Mouse (Mus musculus) fibroblast of lung, adult 2 months (primary cell): ENCODE data around the gene Slc25a21.

Source experiments
- DNase-seq: peaks from one replicate; pipeline ENCODE4 v3.0.0-alpha.2; 2011; ENCODE audit warnings: low read depth

Slc25a21 gene

GRCm38 (mm10) chr12:56877796-56878195 lies 319.5 kb downstream of the Slc25a21 start:
- no peak for DNase-seq

GRCm38 (mm10) chr12:56876549-56876948 lies 320.7 kb downstream of the Slc25a21 start:
- DNase-seq: no peak

DNA sequence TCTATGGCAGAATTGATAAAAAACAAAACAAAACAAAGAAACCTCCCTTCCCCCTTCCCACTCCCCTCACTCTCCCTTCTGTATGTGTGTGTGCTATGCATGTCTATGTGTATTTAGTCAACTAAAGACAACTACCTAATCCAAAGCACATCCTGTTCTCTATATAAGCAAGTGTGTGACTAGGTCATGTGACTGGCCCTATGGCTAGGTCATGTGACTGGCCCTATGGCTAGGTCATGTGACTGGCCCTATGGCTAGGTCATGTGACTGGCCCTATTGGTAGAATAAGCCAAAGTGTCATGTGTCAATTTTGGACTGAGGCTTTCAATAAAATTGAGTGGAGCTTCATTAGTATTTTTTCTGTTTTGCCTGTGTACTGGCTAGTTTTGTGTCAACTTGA lies 324.1 kb downstream of the Slc25a21 start:
- no peak for DNase-seq

DNA sequence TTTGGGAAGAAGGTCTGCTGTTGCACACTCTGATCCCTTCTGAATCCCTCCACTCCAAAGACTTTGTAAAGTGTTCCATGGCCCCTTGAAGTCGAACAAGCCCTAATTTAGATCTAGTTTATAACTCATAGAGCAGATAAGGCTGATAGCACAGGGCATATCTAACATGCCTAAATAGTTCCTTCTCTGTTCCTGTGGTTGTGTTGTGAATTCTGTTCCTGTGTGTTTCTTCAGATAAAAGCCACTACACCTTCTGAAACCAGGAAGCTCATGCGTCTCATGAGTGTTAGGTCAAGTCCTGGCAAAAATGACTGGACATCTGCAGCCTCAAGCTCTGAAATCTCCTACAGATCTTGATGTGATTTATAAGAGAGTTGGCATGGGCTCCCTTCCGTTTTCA lies 326.7 kb downstream of the Slc25a21 start:
- DNase-seq: no peak

DNA sequence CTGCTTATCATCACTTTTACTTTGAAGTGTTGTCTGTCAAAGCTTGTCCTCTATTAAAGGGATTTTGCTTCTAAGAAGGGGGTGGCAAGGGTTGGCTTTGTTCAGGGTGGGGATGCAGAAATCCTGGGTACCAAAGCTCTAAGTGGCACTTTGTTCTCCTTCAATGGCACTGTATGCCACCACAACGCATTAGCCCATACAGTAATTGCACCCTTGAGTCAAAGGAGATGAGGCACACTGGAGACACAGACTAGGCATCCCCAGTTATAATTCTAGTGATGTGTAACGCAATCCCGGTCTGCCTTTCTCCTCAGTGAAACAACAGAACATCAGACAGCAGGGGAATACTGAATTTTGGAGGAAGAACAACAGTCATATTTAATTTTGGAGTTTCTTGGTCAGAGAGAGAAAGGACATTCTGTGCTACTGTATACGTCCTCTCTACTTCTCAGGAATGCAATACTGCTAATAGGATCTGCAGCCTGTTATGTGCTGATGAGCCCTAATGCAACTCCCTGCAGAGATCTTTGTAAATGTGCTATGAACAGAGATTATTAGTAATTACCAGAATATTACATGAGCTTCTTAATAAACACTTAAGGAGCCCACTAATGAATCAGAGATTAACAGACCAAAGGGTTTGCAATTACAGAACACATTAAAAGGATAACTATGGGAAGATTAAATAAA lies 333.3 kb downstream of the Slc25a21 start:
- DNase-seq: no peak

- DNase-seq: no peak
Observed at GRCm38 (mm10) chr12:56852679-56853078, 344.6 kb downstream of the Slc25a21 start.

GRCm38 (mm10) chr12:56851464-56851863 lies 345.8 kb downstream of the Slc25a21 start:
- no peak for DNase-seq

- no peak for DNase-seq
Observed at GRCm38 (mm10) chr12:56829945-56830344, 367.3 kb downstream of the Slc25a21 start.

GRCm38 (mm10) chr12:56829455-56829883 lies 367.8 kb downstream of the Slc25a21 start:
- DNase-seq: no peak

GRCm38 (mm10) chr12:56827808-56828384 lies 369.4 kb downstream of the Slc25a21 start:
- no peak for DNase-seq

GRCm38 (mm10) chr12:56824688-56825087 lies 372.6 kb downstream of the Slc25a21 start:
- DNase-seq: no peak

DNA sequence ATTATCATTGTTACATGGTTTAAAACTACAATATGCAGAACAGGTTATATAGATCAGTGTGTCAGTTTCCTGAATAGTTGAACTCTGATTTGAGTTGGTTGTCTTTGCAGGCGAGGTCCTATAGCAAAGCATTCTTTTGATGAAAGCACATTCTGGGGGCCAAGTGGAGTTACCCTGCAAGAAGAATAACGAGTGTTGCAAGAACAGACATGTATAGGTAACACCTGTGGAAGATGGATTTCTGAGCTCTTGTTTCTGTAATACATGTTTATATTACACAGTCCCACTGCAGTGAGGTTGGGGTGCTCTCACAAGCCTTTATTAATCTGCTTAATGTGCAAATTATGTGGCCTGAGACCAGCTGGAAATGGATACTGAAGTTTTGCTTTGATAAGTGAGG lies 375.1 kb downstream of the Slc25a21 start:
- DNase-seq: no peak

GRCm38 (mm10) chr12:56820604-56821003 lies 376.7 kb downstream of the Slc25a21 start:
- DNase-seq: no peak

GRCm38 (mm10) chr12:56807483-56807882 lies 389.8 kb downstream of the Slc25a21 start:
- DNase-seq: no peak

DNA sequence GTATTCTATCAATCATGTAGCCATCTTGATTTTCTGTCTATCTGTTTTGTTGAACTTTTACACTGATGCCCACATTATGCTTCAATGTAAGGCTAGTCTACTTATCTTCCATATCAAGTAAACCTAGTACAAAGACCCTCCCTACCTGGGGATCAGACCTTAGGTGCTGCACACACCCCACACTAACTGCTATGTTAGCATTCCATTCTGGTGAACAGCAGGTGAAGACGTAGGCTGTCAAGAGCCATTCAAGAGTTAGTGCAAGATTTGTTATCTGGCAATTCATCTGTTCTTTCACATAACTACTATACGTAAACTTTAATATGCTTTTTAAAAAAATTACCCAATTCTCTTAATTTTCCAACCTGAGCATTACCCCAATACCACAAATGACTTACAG lies 390.2 kb downstream of the Slc25a21 start:
- DNase-seq: no peak

DNA sequence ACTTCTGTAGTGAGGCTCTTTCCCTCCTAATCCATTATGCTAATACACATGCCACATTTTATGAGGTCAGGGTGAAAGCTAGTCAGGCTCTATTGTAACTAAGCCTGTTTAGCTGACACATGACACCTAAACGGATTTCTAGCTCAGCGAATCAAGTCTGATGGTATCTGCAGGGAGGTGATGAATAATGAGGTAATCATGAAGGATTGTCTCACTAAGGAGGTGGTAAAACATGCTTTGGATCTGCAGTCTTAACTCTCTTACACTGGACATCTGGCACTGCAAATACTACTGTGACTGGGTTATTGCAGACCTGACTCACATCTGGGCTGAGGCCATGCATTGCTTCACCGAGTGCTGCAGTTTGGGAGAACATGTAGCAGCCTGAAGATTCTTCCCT lies 392.8 kb downstream of the Slc25a21 start:
- no peak for DNase-seq

DNA sequence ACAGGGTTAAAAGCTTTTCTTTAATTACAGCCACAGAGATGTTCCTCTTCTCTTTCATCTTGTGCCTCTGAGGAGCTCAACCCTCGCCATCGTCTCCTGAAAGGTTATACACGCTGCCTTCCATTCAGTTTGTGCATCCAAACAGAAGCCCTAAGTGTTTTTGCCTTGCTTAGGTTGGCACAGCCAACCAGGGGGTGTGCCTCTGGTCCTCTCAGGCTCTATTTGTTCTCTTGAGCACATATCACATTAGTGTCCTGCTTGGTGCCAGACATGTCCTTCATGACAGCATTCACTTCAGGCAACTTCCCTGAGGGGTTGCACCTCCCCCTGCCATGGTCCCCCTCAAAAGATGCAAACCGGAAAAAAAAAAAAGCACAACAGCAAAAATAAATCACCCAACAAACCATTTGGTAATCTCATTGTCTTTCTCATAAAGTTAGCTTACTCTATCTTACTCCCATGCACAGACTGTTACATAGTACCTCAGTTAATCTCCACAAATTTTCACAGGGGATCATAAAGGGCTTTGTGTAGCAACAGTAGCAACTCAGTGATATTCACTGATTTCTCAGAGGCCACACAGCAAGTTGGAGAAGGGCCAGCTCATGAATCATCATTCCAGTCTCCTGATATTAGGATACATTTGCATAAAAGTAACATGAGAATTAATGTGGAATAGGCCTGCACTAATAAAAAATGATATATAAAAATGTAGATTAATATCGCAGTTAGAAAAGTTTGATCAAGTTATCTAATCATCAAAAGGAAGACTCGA lies 398.4 kb downstream of the Slc25a21 start:
- no peak for DNase-seq

GRCm38 (mm10) chr12:56789236-56789635 lies 408.0 kb downstream of the Slc25a21 start:
- no peak for DNase-seq

DNA sequence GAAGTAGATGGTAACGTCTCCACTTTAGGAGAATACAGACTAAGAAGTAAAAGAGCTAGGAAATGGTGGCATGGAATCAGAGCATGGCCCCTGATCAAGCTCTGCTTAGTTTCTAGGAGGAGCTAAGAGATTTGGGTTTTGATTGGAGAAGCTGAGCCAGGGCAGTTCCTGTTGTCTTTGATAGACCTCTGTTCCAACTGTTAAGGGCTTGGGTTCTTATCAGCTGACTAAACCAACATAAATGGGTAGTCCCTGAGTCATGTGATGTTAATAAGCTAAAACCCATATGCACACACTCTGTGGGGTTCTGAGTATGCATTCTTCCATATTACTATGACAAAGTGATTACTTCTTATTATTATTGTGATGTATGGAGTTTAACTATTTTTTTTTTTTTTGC lies 412.0 kb downstream of the Slc25a21 start:
- DNase-seq: no peak

GRCm38 (mm10) chr12:56781196-56781595 lies 416.1 kb downstream of the Slc25a21 start:
- DNase-seq: peak; percentile 71

- DNase-seq: no peak
Observed at GRCm38 (mm10) chr12:56779621-56780020, 417.7 kb downstream of the Slc25a21 start.

- no peak for DNase-seq
Observed at GRCm38 (mm10) chr12:56773941-56774340, 423.3 kb downstream of the Slc25a21 start.

- DNase-seq: no peak
Observed at GRCm38 (mm10) chr12:56769421-56769820, 427.9 kb downstream of the Slc25a21 start.
